Mouse (Mus musculus): Measurements from ENCODE around the gene Tescl.

The Tescl gene

DNA sequence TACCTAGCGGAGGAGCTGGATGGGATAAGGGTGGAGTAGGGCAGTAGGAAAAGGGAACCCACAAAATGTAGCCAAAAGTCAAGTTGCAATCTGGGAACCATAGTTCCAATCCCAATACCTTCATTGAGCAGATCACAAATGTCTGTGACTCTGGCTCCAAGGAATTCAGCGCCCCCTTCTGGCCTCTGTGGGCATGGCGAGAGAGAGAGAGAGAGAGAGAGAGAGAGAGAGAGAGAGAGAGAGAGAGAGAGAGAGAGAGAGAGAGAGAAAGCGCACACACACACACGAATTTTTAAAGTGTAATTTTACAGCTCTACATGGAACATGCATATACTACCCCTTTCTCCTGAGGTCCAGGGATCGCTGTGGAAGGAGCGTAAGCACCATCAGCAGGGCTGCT lies 29.5 kb upstream of the Tescl start:
- peak; percentile 25 for DNase-seq (ENCODE audit: low spot score)

DNA sequence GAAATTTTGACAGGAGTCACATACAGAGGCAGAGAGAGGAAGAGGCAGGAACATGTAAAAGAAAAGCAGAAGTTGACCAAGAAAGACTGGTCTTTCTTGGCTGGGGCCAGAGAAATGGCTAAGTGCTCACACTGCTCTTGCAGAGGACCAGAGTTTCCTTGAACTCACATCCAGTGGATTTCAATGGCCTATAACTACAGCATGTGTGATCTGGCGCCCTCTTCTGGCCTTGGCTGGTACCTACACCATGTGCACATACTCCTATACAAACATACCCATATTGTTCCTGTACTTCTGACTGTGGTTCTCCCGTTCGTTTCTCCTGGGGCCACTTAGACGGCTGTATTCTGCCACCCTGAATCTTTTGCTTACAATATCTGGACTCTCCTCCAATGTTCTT lies 27.3 kb upstream of the Tescl start:
- DNase-seq (ENCODE audit: low spot score): no peak

DNA sequence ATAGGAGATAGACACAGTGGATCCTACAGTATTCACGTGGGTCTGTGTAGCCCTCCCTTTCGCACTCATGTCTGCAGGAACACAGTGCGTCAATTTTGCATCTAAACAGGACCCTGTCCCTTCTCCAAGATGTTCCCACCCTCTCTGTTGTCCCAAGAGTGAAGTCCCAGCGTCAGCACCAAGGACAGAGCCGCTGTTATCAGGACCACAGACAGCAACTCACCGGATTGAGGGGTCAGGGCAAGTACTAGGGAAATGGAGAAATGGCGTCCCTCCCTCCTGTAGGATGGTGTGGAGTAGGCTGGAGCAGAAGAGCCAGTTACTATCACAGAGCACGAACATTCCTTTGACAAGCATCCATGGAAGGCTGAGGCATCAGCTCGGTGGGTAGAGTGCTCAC lies 25.5 kb upstream of the Tescl start:
- DNase-seq (ENCODE audit: low spot score): peak; percentile 52

DNA sequence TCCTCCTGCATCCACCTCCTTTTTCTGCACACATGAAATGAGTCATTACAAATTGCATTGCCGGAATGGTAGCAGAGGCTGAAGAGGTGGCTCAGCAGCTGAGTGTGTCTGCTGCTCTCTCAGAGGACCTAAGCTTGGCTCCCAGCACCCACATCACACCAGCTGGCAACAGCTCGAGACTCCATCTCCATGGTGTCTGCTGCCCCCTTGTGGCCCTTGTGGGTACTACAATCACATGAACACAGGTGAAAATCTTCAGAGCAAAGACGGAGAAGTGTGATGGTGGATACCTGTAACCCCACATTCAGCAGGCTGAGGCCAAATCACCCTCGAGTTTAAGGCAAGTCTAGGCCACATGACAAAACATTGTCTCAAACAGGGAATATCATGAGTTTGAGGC lies 24.2 kb upstream of the Tescl start:
- DNase-seq (ENCODE audit: low spot score): no peak

DNA sequence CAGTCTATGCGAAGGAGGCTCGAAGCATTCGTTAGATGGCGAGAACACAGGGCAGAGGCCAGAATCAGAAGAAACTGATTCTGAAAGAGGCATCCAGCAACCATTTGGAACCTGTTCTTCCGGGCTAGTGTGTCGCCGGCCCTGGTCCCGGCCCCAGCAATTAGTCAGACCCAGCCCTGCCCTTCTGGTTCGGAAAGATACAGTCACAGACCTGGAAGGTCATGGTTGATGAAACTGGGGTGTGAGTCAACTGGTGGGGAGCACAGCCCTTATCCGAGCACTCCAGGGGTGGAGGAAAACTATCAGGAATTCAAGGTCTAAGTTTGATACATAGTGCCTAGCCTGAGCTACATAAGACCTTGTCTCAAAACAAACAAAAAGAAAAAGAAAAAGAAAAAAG lies 22.3 kb upstream of the Tescl start:
- no peak for DNase-seq (ENCODE audit: low spot score)

DNA sequence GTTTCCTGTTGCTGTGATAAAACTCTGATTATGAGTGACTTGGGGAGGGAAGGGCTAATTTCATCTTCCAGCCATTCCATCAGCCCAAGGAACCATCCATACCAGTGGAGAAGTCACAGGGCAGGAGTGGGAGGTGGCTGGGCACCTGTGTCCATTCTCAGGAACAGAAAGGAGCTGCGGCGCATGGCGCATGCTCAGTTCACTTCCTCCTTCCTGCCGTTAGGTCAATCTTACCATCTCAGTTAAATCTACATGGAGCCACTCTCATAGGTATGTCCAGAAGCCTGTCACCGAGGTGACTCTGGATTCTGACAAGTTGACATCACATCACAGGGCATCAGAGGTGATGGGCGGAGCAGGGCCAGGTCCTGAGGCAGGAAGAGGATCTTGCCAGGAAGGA lies 21.9 kb upstream of the Tescl start:
- DNase-seq (ENCODE audit: low spot score): no peak

DNA sequence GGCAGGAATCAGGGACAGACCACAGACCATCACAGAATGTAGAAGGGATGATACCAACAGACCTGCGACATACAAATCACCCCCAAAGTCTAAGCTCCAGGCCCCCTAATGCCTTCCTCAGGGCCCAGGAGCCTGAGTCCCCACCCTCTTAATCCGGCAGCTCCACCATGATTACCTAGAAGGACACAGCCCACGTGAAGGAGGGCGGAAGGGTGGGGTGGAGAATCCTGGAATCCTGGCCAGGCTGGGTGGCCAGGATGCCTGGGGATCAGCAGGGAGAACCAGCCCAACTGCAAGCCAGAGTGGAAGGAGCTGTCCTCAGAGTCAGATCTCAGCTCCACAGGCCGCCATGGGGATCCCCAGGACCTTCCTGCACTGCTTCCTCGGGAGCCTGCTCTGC lies 15.2 kb upstream of the Tescl start, which contains the start of gene Lypd5:
Lypd5 (plus strand) TSS at position 301 of the 400 bp plus-strand sequence.
- DNase-seq (ENCODE audit: low spot score): no peak

DNA sequence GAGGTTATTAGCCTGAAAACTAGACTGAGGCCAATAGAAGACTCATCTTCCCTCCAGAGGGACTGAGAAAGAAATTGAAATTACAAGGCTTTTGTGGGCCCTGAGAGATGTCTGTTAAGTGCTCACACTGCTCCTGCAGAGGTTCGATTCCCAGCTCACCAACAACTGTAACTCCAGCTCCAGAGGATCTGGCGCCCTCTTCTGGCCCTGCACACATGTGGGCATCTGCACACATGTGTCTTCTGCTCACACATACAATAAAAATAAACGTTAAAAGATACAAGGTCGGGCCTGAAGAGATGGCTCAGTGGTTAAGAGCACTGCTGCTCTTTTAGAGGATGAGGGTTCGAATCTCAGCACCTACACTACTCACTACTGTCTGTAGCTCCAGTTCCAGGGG lies 12.7 kb upstream of the Tescl start:
- DNase-seq (ENCODE audit: low spot score): no peak

DNA sequence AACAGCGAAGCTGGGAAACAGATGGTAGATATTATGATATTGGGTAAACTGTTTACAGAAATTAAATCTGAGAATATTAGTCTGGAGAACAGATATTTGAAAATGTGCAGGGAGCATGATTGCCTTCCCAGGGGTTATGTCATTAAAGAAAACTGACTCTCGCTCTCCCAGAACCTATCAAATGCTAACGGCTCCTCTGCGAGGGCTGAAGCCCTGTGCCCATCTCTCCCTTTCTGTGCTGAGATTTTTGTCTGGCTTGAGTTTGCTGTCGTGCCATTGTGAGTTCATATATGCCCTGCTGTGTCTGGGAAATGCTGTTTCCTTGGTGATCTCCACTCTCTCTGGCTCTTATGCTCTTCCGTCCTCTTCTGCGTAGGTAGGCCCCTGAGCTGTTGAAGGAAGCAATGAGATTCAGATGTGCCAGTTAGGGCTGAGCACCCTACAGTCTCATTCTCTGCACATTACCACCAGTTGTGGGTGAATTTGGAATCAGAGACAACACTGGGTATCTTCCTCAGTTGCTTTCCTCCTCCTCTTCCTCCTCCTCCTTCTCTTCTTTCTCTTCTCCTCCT lies 10.1 kb upstream of the Tescl start:
- no peak for DNase-seq (ENCODE audit: low spot score)

DNA sequence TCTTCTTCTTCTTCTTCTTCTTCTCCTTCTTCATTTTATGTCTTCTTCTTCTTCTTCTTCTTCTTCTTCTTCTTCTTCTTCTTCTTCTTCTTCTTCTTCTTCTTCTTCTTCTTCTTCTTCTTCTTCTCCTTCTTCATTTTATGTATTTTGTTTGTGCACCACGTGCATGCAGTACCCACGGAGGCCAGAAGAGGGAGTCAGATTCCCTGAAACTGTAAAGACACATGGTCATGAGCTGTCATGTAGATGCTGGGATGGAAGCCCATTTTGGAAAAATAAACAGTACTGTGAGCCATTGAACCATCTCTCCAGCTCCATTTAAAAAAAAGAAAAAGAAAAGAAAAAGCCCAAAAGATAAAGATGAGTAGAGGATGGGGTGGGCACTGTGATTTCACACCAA lies 4.5 kb upstream of the Tescl start:
- no peak for DNase-seq (ENCODE audit: low spot score)

DNA sequence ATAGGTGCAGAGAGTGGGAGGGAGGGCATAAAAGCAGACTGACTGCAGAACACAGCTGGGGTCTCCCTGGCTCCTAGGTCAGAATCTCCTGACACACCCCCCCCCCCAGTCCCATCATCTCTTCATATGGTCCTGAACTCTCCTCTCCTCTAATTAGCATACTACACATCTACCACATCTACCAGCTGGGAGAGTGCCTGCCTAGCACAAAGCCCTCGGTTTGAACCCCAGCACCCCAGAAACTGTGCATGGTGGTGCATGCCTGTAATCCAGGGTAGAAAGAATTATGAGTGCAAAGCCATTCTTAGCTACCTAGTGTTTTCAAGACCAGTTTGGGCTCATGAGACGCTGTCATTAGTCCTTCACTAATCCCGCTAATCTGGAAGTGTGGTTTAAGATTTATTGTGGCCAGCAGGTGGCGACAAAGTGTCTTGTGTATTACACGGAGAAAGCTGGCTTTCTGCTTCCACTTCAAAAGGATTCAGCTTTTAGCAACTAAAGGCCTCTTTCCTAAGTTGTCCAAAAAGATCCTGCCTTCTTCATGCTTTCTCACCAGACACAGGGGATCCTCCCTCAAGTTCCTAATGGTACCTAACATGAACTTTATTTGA lies 2.1 kb upstream of the Tescl start:
- DNase-seq (ENCODE audit: low spot score): peak; percentile 79

DNA sequence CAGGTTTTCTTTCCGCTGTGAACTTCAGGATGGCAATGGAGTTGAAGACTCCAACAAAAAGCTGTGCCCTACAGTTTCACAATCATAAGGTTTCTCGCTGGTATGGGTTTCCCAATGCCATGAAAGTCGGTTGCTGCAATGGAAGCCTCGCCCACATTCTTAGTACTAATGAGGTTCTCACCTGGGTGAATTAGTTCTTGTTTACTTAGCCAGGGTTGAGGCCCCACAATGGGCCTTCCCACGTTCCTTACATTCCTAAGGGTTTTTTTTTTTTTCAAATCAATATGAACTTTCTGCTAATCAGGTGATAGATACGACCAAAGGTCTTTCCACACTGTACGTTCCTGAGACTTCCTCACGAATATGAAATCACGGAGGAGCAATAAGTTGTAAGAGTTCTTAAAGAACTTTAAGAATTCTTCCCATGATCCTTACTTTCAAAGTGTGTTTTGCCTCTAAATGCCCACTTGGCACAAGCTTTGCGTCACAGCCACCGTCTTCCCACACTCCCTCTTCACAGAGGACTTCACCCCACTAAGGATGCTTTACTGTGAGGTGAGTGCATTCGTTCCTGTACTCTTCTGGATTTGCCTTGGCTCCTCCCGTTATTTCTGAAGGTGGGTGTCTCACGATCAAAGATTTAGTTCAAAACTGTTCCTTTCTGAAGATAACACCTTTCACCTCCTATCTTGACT lies 6.3 kb downstream of the Tescl start:
- no peak for DNase-seq (ENCODE audit: low spot score)

DNA sequence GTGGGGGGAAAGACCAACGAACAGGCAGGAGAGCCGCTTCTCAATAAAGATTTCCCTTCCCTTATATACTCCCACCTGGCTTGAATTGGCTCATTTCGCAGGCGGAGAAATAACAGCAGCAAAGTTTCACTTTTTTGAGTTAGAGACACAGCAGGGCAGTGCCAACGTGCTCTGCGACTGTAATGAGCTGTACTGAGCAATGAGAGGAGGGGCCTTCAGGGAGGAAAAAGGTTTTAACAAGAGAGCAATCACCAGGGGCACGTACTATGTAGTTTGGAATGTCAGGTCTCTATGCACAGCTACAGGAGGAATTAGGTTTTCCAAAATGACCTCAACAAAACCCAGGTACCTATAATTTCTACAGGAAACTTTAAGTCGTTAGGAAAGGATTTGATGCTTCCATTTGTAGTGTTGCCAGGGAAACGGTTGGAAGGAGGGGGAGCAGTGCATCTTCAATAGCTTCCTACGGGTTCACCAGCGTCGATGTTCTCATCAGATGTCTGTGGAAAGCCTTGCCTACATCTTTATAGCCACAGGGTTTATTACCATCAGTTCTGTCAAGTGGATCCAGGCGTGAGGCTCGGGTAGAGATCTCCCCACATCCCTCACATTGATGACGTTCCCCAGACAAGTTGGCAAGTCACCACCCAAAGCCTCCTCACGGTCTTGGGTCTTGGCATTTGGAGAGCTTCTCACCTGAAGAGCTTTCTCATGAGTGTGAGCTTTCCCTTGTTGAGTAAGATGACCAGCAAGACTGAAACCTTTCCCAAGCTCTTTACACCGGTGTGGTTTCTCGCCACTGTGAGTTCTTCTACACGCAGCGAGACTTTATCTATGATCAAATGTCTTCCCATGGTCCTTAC lies 7.2 kb downstream of the Tescl start:
- no peak for DNase-seq (ENCODE audit: low spot score)

DNA sequence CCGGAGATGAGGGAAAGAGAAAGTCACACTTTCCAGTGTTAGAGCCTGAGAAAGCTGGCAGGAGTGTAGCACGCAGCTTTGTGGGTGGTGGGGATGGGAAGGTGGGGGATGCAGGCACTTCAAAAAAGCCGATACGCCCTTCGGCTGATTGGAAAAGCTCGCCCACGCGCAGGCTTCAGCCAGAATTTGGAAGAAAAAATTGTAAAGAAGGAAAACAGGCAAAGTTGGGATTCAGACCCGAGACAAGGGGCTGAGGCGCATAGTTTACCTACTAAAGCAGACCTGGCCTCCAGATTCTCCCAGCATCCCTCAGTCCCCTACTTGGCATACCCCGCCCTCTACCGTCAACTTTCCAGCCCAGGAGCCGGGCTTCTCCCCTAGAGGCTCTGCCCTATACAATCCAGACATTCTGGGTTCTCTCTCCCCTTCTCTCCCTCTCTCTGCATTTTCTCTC lies 8.0 kb downstream of the Tescl start:
- no peak for DNase-seq (ENCODE audit: low spot score)

DNA sequence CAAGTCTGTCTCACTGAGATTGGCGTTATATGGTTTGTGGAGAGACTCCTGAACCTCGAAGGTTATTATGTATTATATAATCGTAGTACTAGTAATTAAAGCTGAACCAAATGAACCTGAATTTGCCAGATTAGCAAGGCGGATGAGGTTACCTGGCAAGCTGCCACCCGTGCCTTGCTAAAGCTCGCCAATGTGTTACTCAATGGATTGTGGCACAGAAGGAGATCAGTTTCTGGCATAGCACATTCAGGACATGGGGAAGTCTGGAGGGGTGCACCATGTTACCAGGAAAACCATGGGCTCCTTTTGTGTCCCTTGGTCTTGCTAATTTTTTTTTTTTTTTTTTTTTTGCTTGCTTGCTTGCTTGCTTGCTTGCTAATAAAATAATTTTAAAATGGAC lies 8.5 kb downstream of the Tescl start:
- DNase-seq (ENCODE audit: low spot score): peak; percentile 52

DNA sequence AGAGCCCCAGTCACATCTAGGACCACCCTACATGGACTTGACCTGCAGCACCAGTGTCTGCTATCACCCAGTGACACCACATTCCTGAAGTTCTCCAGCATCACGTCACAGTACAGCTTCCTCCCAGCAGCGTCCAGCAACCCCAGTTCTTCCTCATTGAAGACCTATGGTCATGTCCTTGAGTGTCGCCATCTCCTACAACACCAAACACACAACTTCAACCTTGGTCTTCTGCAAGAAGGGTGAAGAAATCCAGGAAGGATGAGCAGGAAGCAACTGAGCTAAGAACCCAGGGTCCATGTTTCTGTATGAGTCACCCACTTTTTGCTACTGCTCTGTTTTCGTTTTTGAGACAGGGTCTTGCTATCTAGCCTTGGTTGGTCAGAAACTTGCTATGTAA lies 11.1 kb downstream of the Tescl start:
- DNase-seq (ENCODE audit: low spot score): no peak

DNA sequence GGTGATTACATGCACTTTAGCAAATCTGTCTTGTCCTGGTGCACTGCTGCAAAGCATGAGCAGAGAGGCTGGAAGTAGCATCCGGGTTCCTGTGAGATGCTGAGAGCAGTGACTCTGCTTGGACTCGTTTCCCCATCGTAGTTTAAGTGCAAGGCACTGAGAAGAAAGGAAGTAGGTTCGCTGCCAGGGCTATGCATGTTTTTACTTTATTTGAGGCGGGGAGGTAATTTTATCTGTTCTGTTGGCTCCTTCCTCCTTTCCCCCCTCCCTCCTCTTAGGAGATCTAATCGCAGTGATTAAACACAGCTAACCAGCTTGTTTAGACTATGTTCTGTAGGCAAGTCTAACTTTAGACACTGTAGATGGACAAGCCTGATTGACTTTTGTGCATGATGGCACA lies 14.8 kb downstream of the Tescl start:
- DNase-seq (ENCODE audit: low spot score): no peak

DNA sequence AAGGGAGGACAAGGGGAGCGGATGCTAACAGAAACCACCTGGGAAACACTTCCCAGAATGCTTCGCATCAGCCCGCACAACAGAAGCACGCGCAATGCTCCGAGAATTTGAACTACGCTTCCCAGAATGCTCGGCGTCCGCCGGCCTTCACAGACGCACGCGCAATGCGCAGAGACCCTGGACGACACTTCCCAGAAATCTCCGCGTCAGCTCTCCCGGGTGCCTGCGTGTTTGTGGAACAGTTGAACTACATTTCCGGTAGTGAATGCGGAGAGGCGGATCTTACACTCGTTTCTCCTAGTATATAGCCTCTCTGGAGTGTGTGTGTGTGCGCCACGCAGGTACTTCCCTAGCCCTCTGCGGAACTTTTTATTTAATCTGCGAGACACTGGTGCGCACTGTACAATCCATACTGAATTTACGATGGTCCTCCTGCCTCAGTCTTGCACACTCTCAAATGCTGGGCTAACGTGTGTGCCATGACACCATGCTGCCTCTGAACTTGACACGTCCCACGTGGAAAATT lies 17.1 kb downstream of the Tescl start, which contains the start of gene Zfp94:
Zfp94 (minus strand) TSS at position 100 of the 526 bp plus-strand sequence.
- DNase-seq (ENCODE audit: low spot score): peak; percentile 92

DNA sequence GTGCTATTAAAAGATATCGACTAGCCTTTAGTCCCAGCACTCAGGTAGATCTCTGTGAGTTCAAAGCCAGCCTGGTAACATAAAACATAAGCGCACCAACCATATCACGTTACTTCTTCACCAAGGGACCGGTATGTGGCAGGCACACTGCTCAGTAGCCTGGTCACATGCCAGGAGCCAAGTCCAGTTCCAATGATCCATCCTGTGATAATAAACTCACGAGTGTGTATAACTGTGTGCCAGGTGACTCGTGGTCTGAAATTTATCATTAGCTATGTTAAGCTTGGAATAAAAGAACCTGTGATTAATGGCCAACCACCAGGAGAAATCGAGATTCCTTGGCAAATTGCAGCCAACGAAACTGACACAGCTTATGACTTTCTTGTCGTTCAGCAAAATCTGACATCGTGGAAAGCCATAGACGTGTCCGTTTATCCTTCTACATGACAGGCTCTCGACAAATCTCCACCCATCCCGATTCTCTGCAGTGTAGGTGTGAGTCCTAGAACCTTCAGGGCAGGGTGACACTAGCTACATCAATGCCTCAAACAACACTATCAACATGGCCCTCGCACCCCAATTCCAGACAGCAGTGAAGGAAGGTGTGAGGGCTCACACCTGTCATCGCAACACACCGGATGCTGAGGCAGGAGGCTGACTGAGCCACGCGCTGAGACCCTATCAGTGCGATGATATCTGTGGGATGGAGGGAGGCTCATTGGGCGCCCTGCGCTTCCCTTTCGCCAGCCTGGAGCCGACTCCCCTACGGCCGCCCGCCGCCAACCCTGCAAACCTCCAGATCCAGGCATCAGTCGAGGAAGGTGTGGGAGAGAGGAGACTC lies 17.8 kb downstream of the Tescl start:
- DNase-seq (ENCODE audit: low spot score): peak; percentile 3

DNA sequence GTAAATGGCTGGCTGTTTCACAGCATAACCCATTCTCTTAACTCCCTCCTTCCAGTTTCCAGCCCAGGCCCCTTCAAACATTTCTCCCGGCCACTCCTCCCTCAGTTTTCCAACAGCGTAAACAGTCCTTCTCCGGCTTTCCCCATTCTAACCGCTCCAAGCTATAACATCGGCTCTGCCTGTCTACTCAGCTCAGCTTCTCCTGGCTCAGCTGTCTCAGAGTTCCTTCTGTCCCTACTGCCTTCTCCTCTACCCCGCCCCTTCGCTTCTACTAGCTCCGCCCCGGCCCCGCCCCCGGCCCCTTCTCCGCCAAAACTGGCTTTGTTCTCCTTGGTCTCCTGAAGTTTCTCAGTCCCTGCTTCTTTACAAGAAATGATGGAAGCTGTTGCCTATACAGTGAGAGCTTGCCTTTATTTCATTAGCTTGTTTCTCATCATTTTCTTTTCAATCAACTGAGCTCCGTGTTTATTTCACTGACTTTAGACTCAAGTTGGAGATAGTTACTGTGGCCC lies 32.9 kb downstream of the Tescl start, which contains the start of gene Zfp61:
Zfp61 (minus strand) TSS at position 462 of the 512 bp plus-strand sequence.
- peak; percentile 33 for DNase-seq (ENCODE audit: low spot score)

All from adipocyte (in vitro differentiated cells).